Mouse (Mus musculus): ENCODE data around the gene Olfr750.

Gene Olfr750

GRCm38 (mm10) chr14:51074335-51074734, at the start of gene Olfr750:
TSS of gene Olfr750 (minus strand) at chr14:51074435.
- no peak for DNase-seq (ENCODE audit: low spot score)

GRCm38 (mm10) chr14:51113916-51114560, 39.8 kb upstream of the Olfr750 start, which contains the start of gene Eddm3b:
TSS of gene Eddm3b (plus strand) at chr14:51114426.
- DNase-seq (ENCODE audit: low spot score) = no peak

DNA sequence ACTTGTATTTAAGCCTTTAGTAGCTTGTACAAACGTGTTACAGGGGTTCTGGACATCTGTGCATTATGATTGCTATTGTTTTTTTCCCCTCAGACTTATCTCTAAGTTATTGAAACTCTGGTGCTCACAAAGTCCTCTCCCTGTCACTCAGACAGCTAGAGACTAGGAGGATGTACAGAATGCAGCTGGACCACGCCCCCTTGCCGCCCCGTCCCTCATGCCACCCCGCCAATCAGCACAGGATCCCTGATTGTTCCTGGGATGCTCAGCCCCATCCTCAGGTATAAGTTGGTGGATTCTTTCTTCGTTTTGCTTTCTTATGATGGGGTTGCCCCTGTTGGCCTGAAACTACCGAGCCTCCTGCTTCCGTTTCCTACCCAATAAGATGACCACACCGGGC, 39.2 kb upstream of the Olfr750 start:
- DNase-seq (ENCODE audit: low spot score) = no peak

DNA sequence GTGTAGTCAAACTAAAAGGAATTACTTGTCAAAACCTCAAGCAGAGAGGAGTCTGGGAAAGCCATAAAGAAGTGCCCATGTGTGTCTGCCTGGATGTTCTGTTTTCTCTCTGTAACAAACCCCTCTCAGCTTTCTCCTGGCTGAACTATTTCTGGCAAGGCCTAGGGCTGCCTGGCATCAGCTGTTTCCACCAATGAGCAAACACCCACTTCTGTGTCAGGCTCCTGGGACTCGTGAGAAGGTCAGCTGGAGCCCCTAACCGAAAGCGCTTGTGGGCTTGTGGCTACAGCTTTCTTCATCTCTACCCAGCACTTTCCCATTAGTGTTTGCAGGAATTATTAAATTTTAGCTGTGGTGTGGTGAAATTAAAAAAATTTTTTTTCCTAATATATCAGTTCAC, 37.7 kb upstream of the Olfr750 start:
- DNase-seq (ENCODE audit: low spot score) = no peak

DNA sequence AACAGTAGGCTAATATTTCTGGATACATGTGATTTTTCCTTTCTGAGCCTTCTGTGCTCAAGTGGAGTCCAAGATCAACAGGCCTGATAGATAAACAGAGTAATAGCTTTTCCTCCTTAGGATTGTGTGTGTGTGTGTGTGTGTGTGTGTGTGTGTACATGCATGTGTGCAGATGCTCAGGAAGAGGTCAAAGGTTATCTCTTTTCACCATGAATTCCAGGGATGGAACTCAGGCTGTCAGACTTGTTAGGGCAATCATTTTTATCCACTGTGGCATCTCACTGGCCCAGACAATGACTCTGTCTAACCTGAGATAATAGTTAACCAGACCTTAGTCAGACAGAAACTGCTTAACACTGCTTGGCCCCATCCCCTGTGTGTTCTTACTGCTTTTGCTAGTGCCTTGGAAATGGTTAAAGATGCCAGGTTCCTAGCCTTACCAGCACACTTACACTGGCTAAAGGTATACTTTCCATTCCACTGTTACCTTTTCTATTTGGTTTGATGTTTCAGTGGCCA, 32.3 kb upstream of the Olfr750 start:
- no peak for DNase-seq (ENCODE audit: low spot score)

GRCm38 (mm10) chr14:51104366-51104765, 30.1 kb upstream of the Olfr750 start:
- DNase-seq (ENCODE audit: low spot score) = no peak

- no peak for DNase-seq (ENCODE audit: low spot score)
Observed at GRCm38 (mm10) chr14:51103217-51103616, 29.0 kb upstream of the Olfr750 start.

- DNase-seq (ENCODE audit: low spot score) = no peak
Observed at GRCm38 (mm10) chr14:51101284-51101683, 27.0 kb upstream of the Olfr750 start.

DNA sequence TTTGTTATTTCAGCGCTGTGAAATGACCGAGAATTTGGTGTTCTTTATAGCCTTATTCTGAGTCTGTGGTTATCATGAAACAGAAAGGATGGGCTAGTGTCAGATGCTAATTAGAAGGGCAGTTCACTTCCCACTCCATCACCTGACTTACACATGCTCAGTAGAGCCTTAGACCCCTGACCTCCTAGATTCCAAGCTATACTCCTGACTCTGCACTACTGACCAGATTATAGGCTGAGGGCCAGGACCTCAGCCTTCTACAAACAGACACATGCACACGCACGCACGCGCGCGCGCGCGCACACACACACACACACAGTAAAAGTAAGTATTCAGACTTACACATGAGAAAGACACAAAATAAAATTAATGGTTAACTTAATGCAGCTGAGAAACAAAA, 24.7 kb upstream of the Olfr750 start:
- no peak for DNase-seq (ENCODE audit: low spot score)

DNA sequence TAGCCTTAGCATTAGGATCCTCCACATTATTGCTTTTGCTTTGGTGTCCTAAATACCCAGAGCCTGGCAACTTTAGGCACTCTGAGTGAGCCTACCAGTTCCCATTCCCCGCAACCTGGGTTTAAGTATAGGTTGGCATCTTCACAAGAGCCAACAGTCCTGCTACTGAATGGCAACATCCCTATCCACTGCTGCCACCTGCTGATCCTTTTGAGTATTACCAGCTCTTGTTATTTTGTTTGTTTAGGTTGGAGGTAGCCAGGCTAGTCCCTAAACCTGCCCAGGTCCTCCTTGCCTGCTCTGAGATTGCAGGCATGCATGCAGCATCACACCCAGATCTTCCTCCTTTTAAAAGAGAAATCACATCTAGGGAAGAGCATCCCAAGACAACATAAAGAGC, 24.1 kb upstream of the Olfr750 start:
- peak; percentile 39 for DNase-seq (ENCODE audit: low spot score)

DNA sequence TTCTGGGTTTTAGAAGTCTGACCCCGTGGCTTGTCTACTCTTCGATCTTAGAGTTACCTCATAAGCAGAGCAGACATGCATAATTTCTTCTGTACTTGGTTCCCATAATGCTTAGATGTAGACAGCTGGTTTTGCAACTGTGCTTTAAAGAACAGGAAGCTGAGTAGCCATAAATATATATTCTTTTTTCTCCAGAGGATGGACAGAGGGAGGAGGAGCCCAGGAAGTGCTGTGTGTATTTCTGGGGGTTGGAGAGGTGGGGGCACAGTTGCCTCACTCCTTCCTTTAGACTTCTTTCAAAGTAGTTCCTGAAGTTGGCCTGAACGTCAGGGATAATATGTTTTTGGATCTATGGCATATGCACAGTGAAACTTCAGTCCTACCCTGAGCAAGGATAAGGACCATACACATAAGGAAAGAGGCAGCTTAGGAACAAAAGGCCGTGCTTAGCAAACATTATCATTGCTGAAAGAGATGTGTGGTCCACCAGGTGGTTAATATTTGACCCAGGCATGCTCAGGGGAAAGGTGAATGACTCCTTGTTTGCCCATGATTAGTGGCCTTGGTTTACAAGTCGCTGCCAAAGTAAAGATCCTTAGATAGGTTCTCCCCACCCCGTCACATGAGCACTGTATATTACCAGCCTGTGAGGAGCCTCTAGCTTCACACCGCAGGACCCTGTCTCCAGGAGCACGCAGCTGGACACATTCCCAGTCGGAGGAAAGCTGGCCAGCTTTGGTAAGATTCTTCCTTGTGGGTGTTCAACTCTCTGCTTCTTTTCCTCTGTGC, 21.7 kb upstream of the Olfr750 start:
- no peak for DNase-seq (ENCODE audit: low spot score)

- no peak for DNase-seq (ENCODE audit: low spot score)
Observed at GRCm38 (mm10) chr14:51094921-51095320, 20.7 kb upstream of the Olfr750 start.

DNA sequence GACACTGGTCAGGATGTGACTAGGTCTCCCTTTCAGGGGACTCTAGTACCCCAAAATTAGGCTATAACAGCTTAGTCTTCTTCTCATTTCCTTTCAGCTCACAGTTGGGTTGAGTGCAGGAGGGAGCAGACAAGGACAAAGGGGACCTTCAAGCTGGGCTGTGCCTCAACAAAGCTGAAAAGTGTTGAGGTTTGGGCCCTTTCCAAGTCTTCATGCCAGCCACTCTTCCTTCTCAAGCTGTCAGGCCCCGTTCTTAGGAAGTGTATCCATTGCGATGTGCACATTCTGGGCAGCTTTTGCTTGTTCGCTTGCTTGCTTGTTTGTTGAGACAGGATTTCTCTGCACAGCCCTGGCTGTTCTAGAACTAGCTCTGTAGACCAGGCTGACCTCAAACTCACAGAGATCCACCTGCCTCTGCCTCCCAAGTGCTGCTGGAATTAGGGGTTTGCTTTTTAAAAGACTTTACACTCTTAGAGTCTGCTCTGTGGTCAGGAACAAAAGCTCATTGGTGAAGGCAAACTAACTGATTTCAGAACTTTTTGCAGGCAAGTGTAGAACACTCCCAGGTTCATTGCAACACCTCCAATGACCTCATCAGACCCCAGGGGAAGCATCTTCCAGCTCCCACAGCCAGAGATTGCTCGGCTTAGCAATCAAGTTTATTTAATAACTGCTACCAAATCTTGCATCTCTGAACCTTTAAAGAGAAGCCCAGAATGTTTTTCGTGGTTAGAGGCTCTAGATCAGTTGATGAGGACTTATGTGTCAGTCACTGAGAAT, 20.1 kb upstream of the Olfr750 start:
- no peak for DNase-seq (ENCODE audit: low spot score)

GRCm38 (mm10) chr14:51093496-51093895, 19.3 kb upstream of the Olfr750 start:
- DNase-seq (ENCODE audit: low spot score) = no peak

GRCm38 (mm10) chr14:51092073-51092620, 17.9 kb upstream of the Olfr750 start:
- DNase-seq (ENCODE audit: low spot score) = no peak

DNA sequence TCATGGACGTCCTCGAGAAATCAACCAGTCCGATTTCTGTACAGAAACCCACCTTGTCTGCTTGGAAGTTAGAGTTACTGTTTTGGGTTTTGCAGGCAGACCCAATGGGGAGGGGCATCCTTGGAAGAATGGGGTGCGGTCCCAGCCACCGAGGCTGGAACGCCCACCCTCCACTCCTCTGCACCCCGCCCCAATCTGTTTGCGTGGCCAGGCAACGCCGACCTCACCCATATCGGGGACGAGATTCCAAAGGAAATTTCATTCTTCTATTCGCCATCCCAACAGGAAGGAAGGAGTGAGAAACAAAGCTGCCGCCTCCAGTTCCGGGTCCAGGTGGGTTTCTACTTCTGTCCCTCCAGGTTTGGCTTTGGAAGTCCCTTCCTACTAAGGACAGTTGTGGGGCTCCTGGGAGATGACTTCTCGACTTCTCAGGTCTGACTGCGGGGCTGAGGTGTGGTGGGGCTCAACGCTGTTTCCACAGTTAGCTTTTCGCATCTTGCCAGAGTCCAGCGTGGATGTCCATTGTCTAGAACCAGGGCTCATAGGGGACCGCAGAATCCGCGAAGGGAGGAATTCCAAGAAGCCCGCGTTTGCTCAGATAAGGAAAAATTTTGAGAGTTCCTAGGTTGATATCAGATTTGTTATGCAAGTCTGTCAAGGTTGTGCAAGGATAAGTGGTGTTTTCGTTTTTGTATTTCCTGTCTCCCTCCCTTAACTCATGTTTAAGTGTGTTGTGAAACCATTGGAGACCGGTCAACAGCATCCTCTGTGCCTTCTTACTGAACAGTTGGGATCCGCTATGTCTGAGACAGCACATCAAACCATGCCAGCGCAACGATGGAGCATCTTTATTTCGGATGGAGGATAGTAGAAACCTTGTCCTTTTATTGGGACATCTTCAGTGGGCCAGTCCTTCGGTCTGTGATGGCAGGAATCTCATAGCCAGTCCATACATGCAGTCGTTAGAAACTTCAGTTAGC, 17.0 kb upstream of the Olfr750 start, which contains the start of the genes Rnase4 and Ang:
Rnase4 (plus strand) TSS at position 157 of the 980 bp plus-strand sequence.
Ang (plus strand) TSS at position 230 of the 980 bp plus-strand sequence.
- peak; percentile 27 for DNase-seq (ENCODE audit: low spot score)

DNA sequence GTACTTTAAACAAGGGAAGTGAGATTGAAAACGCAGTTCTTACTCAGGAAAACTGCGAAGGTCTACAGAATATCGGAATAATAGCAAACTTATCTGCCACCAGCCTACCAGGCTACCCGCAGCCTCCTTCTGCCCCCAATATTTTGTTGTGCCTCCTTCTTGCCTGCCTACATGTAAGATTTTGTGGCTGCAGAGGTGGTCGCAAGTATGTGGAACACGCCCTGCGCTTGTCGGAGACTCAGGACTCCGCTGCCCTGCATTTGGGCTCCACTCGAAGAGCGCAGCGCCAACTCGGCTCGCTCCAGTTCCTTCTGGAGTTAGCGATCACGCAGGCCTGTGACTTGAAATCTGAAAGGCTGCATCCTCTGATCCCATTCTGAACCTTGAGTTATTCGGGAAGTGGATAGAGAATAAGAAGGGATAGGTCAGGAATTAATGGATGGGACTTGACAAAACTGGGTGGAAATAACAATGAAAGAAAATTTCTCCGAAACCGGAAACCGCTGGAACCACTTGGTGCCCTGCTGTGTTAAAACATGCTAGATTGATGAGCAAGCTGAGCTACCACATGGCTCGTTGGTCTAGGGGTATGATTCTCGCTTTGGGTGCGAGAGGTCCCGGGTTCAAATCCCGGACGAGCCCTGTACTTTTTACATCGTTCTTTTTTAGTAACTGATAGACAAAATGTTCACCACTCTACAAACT, 16.0 kb upstream of the Olfr750 start:
- peak; percentile 84 for DNase-seq (ENCODE audit: low spot score)

GRCm38 (mm10) chr14:51089674-51090076, 15.4 kb upstream of the Olfr750 start:
- no peak for DNase-seq (ENCODE audit: low spot score)

GRCm38 (mm10) chr14:51088970-51089673, 14.9 kb upstream of the Olfr750 start:
- DNase-seq (ENCODE audit: low spot score) = peak; percentile 98
